Mouse (Mus musculus) small intestine, adult 2 months (tissue): ENCODE results near the gene Gpr18. TPM values are rescaled to one million over a fixed set of nuclear protein-coding genes. Genes with fewer than 3 reads are reported as not detected.

Source experiments
- H3K27ac ChIP-seq: fragments of 200-500 bp; 2 replicates; pipeline ENCODE4 v1.5.1; 2012; ENCODE audit warnings: low read depth, low read length, control low read depth, inconsistent platforms; ENCODE audit not compliant: insufficient read depth
- H3K27me3 ChIP-seq: fragments of 200-500 bp; 2 replicates; pipeline ENCODE4 v1.6.1; 2012; ENCODE audit warnings: mild to moderate bottlenecking, moderate library complexity, low read length, inconsistent platforms; ENCODE audit not compliant: control insufficient read depth, insufficient read depth
- H3K36me3 ChIP-seq: fragments of 200-500 bp; 2 replicates; pipeline ENCODE4 v1.6.1; 2012; ENCODE audit warnings: mild to moderate bottlenecking, low read length, control low read depth, inconsistent platforms; ENCODE audit not compliant: control insufficient read depth, insufficient read depth
- H3K4me1 ChIP-seq: fragments of 200-500 bp; 2 replicates; pipeline ENCODE4 v1.6.1; 2012; ENCODE audit warnings: low read length, inconsistent platforms, mixed read lengths; ENCODE audit not compliant: control insufficient read depth, insufficient read depth, insufficient read length
- H3K4me3 ChIP-seq: fragments of 200-500 bp; 2 replicates; pipeline ENCODE4 v1.5.1; 2012; ENCODE audit warnings: low read depth, mild to moderate bottlenecking, control low read depth, inconsistent platforms, low read length, moderate library complexity
- CTCF ChIP-seq: fragments of 200-500 bp; IDR thresholded peaks from 2 replicates; pipeline ENCODE4 v1.5.1; 2012; ENCODE audit warnings: low read depth, mild to moderate bottlenecking, control low read depth, inconsistent platforms, low read length, moderate library complexity, mixed read lengths; ENCODE audit not compliant: insufficient replicate concordance, insufficient read length; ENCODE audit errors: extremely low read depth
- POLR2A ChIP-seq: fragments of 200-500 bp; IDR thresholded peaks from 2 replicates; pipeline ENCODE4 v1.6.1; 2012; ENCODE audit warnings: low read depth, mild to moderate bottlenecking, control low read depth, inconsistent platforms, low read length, moderate library complexity
- WGBS: fragments of 180-500 bp; shearing (Covaris S2); methylation state at CpG from one replicate; pipeline ENCODE4 v1.1.7; 2018; 5-methylcytosine and 5-hydroxymethylcytosine counted together
- polyA plus RNA-seq: library from polyadenylated mRNA; depleted of rRNA; stranded (reverse); fragments of >200 nt; gene quantifications from 2 replicates; pipeline ENCODE4 v1.2.3, GENCODE M21; 2012

Gene Gpr18
- polyA plus RNA-seq, 1 experiment = 7.5 TPM

GRCm38 (mm10) chr14:121901511-121901910, 14.1 kb downstream of the Gpr18 start:
- H3K4me3 ChIP-seq = no peak overlapping the region
- H3K36me3 ChIP-seq = peaks cover 4% of the 10 kb centered on the region; the same call in 1 of the 2 replicates
- no peaks in the 10 kb centered on the region for H3K27me3 ChIP-seq
- H3K4me1 ChIP-seq = peaks cover 5% of the 10 kb centered on the region; the same call in 1 of the 2 replicates
- TF ChIP-seq POLR2A (no peak), CTCF (no peak)
- 90% methylated on average over 6 of the region's 6 CpGs for WGBS
- H3K27ac ChIP-seq = no peak overlapping the region

DNA sequence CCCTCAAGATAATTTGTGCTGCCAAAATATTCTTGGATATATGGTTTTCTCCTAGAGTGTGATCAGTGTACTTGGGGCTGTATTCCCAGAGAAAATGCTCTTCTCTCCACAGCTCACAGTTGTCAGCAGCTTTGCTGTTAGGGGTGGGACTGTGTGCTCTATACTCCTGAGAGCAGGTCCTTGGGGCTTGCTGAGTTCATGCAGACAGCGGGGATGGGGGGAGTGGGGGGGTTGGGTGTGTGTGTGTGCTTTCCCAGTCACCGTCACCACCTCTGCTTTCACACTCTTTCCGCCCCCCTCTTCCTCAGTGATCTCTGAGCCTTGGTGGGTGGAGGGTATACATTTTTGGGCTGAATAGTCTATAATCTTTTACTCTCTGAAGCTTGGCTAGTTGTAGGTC, 16.5 kb downstream of the Gpr18 start:
- H3K4me1 ChIP-seq = peaks cover 8% of the 10 kb centered on the region; the same call in 1 of the 2 replicates
- H3K4me3 ChIP-seq = no peak overlapping the region
- WGBS = 75% methylated on average over 3 of the region's 3 CpGs
- H3K27me3 ChIP-seq = no peaks in the 10 kb centered on the region
- H3K36me3 ChIP-seq = no peaks in the 10 kb centered on the region
- H3K27ac ChIP-seq = no peak overlapping the region
- no peak for TF ChIP-seq POLR2A
- TF ChIP-seq CTCF = no peak

DNA sequence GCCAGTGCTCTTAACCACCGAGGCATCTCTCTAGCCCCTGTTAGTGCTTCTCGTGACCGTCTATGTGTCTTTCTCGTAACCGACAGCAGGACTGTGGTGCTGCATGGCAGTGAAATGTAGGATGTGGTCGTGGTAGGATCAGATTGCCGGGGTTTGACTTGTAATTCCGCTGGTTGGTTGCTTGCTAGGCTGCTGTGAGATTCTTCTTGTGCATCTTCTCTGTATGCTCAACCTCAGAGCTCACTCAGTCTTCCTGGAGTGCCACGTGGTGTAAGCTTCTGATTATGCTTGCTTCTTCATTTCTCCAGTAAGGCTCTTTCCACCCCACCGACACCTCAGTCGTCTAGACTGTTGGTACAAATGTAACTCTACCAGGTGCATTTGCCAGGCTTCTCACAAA, 17.1 kb downstream of the Gpr18 start:
- Histone ChIP-seq H3K27me3 (no peaks in the 10 kb centered on the region), H3K27ac (no peak overlapping the region), H3K4me1 (peaks cover 13% of the 10 kb centered on the region; the same call in 1 of the 2 replicates), H3K36me3 (no peaks in the 10 kb centered on the region), H3K4me3 (no peak overlapping the region)
- TF ChIP-seq CTCF (no peak), POLR2A (no peak)
- 82% methylated on average over 11 of the region's 11 CpGs for WGBS

GRCm38 (mm10) chr14:121897773-121898172, 17.8 kb downstream of the Gpr18 start:
- no peaks in the 10 kb centered on the region for H3K27me3 ChIP-seq
- WGBS = 96% methylated on average over 2 of the region's 2 CpGs
- no peaks in the 10 kb centered on the region for H3K36me3 ChIP-seq
- peaks cover 10% of the 10 kb centered on the region; the same call in 1 of the 2 replicates for H3K4me1 ChIP-seq
- TF ChIP-seq CTCF = no peak
- TF ChIP-seq POLR2A = no peak
- 0 out of 2 replicates have a peak overlapping the region, but pooled peaks have one; percentile 35 for H3K27ac ChIP-seq
- no peak overlapping the region for H3K4me3 ChIP-seq

DNA sequence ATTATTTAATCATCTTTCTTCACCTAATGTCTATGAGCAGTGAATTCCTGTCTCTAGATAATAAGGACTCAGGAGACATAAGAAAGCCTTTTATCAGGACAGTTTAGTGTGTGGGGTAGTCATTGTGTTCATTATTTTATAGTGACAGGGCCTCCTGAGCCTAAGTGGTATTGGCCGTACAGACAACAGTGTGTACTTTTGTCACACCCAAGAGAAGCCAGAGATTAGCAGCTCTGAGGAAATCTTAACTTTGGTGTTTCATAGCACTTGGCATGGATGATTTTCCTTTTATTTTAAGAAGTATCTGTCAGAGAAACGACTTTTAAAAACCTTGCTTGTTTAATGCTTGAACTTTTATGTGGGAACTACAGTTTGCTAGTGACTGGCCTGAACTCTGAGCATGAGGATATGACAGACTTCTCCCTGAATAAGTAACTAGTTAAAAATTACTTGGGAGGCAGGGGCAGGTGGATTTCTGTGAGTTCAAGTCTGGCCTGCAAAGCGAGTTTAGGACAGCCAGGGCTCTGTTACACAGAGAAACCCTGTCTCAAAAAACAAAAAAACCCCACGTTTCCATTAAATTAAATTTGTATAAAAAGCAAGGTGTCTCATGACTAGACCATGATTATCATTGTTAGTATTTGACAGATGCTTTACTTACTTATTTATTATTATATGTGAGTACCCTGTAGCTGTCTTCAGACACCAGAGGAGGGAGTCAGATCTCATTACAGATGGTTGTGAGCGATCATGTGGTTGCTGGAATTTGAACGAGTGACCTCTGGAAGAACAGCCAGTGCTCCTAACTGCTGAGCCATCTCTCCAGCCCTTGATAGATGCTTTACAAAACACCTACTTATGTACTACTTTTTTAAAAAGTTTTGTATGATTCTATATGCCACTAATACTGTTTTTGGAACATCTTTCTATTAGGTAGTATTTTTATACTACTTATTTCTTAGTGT, 19.2 kb downstream of the Gpr18 start:
- Histone ChIP-seq H3K27me3 (no peaks in the 10 kb centered on the region), H3K4me3 (no peak overlapping the region), H3K4me1 (peaks cover 10% of the 10 kb centered on the region; the same call in 1 of the 2 replicates), H3K36me3 (no peaks in the 10 kb centered on the region), H3K27ac (no peak overlapping the region)
- TF ChIP-seq CTCF (no peak), POLR2A (no peak)
- 35% methylated on average over 6 of the region's 6 CpGs for WGBS

DNA sequence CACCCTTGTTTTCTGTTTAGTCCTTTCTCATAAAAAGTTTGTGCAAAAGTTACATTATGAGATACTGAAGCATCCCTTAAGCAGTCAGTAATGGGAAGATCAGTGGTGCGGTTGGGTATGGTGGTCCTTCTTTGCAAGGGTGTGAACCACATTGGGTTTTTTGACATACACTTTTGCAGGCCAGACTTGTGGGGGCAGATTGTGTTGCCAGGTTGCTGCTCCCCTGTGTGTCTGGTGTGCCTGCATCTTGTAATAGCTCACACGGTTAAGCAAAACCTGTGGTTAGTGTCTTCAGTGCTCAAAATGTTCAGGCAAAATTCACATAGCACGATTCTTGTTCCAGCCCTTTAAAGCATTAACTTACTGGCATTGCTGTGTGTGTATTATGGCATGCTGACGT, 20.3 kb downstream of the Gpr18 start:
- peaks cover 14% of the 10 kb centered on the region; the same call in 1 of the 2 replicates for H3K4me1 ChIP-seq
- H3K27me3 ChIP-seq = no peaks in the 10 kb centered on the region
- TF ChIP-seq POLR2A (no peak), CTCF (no peak)
- 0 out of 2 replicates have a peak, but pooled peaks cover 2% of the 10 kb centered on the region for H3K36me3 ChIP-seq
- 87% methylated on average over 4 of the region's 4 CpGs for WGBS
- no peak overlapping the region for H3K27ac ChIP-seq
- H3K4me3 ChIP-seq = no peak overlapping the region
